Mouse (Mus musculus): ENCODE data around the gene Ciapin1.

- no peak for TF ChIP-seq CTCF (IDR thresholded peaks at IDR 0.05; ENCODE audit: extremely low read depth, insufficient read depth, low read length)
- TF ChIP-seq POLR2A (IDR thresholded peaks at IDR 0.05; ENCODE audit: extremely low read depth, insufficient read depth, low read length): no peak
These were observed 35.8 kb downstream of the Ciapin1 start for GRCm38 (mm10) chr8:94802375-94802774.
